8 mouse cellular contexts compared by ENCODE assay signal in genomic region chr8:48690665-48691395, GRCm38 (mm10).
DNase-seq lines count a peak whose midpoint lies in the region; ATAC-seq lines count a peak whose summit lies in the region.

No protein-coding gene starts in this region.

- no peaks in the 10 kb centered on the region for H3K9me3 ChIP-seq in midbrain, embryonic 14.5 days (ENCODE audit: control insufficient read depth, low read length)
- H3K9me3 ChIP-seq in midbrain, embryonic 15.5 days = no peaks in the 10 kb centered on the region

- H3K36me3 ChIP-seq in midbrain, embryonic 14.5 days (ENCODE audit: control insufficient read depth, insufficient read depth, low read length) = no peaks in the 10 kb centered on the region
- H3K36me3 ChIP-seq in midbrain, embryonic 15.5 days (replicated peaks) = no peaks in the 10 kb centered on the region

- no peaks in the 10 kb centered on the region for H3K4me1 ChIP-seq in midbrain, embryonic 14.5 days (ENCODE audit: control insufficient read depth, insufficient read depth, low read length)
- 0 out of 2 replicates have a peak, but pooled peaks cover 2% of the 10 kb centered on the region for H3K4me1 ChIP-seq in midbrain, embryonic 15.5 days

- H3K27me3 ChIP-seq in midbrain, embryonic 14.5 days (ENCODE audit: control insufficient read depth, insufficient read depth, low read length) = no peaks in the 10 kb centered on the region
- no peaks in the 10 kb centered on the region for H3K27me3 ChIP-seq in midbrain, embryonic 15.5 days (replicated peaks)

- H3K27ac ChIP-seq in midbrain, embryonic 14.5 days (replicated peaks; ENCODE audit: low read depth, low read length) = no peak overlapping the region
- H3K27ac ChIP-seq in midbrain, embryonic 15.5 days = no peak overlapping the region

- no peak for ATAC-seq in midbrain, embryonic 14.5 days (ENCODE audit: low FRiP score, low TSS enrichment)
- ATAC-seq in midbrain, embryonic 15.5 days (replicated peaks) = no peak; the same call in 1 of the 2 replicates
- no peak for ATAC-seq in CD4-positive, CD25-positive, alpha-beta regulatory T cell, adult 4 months

- H3K4me3 ChIP-seq in midbrain, embryonic 14.5 days (replicated peaks; ENCODE audit: low read depth, low read length) = no peak overlapping the region
- H3K4me3 ChIP-seq in midbrain, embryonic 15.5 days = no peak overlapping the region

- WGBS in midbrain, embryonic 14.5 days = 75% methylated on average over 10 of the region's 10 CpGs
- 68% methylated on average over 10 of the region's 10 CpGs for WGBS in midbrain, embryonic 15.5 days

- peak; percentile 72 to 74 for DNase-seq in cerebellum, postnatal 14 days
- DNase-seq in cerebellum, adult 11-12 months = no peak
- DNase-seq in midbrain, embryonic 14.5 days = peak; percentile 48
- DNase-seq in gastrocnemius, postnatal 25 days = peak; percentile 68
- peak; percentile 60 to 68 for DNase-seq in kidney, postnatal 36 days
- no peak for DNase-seq in frontal cortex, postnatal 36 days (ENCODE audit: low spot score in 2 of 2)

- H3K9ac ChIP-seq in midbrain, embryonic 14.5 days (replicated peaks; ENCODE audit: low read length) = no peak overlapping the region
- H3K9ac ChIP-seq in midbrain, embryonic 15.5 days = no peak overlapping the region

- H3K4me2 ChIP-seq in midbrain, embryonic 14.5 days (ENCODE audit: low read length) = no peak overlapping the region
- H3K4me2 ChIP-seq in midbrain, embryonic 15.5 days = no peak overlapping the region

Comparison
In these comparisons a context has a peak if more than half of its experiments do, and no peak if none do; other contexts are left out.
1. DNase-seq: peak in cerebellum, postnatal 14 days (2 of 2), midbrain, embryonic 14.5 days (single experiment), gastrocnemius, postnatal 25 days (single experiment) and kidney, postnatal 36 days (2 of 2); none in cerebellum, adult 11-12 months (single experiment) and frontal cortex, postnatal 36 days (0 of 2).